Mouse (Mus musculus) inflammation-experienced regulatory T-cells, adult 6 months (primary cell): ENCODE results near the gene Vdr. TPM values are rescaled to one million over a fixed set of nuclear protein-coding genes. Genes with fewer than 3 reads are reported as not detected.

Source experiments
- ATAC-seq: one replicate; pipeline ENCODE4 v1.8.0; 2017
- polyA plus RNA-seq, 3 experiments: library from polyadenylated mRNA; unstranded; fragments of 100-300 nt; shearing (Covaris generic); gene quantifications; one replicate each; pipeline ENCODE4 v1.2.1; 2017

Gene Vdr
- polyA plus RNA-seq, 3 experiments from 2014 or later = 0.16 to 2.8 (median 2.1) TPM

DNA sequence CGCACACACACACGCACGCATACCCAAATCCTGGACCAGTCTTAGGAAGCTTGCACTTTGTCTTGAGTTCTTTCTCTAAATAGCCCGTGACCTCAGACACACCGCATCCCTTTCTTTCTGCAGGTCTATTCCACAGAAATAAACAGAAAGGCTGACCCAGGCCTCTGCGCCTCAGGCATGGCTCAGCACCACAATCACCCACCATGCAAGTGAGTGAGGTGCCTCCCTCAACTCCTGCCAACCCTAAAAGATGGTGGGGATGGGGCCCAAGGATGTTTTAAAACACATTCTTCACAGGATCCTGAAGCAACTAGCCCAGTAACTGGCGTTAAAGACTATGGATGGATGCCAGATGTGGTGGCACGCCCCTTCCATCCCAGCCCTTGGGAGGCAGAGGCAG is 83.0 kb downstream of the Vdr start:
- ATAC-seq = no peak

DNA sequence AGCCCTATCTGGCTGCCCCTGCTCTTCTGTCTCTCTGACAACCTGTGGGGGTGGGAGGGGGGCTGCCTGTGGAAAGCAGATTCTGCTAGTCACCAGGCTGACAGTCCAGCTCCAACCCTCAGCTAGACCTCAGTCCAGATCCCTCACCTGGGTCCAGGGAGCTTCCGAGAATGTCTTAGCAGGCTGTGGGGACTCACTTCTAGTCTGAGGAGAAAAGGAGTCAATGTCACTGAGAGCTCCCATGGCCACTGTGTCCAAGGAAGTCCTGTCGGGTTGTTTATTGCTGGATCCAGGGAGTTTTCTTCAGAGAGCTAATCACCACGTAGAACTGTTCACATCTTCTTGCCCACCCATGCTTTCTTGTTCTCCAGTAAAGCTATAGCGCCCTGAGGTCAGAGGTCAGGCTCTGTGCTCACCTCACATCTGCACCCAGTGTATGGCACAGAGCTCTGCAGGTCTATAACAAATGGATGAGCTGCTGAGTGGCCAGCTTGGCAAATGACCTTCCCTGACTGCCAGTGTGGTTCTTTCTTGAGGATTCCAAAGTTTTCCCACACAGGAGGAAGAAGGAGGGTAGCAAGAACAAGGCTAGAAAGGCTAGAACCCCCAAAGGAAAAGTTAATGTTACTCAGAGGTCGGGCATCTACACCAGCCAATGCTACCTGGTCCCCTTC is 83.7 kb downstream of the Vdr start:
- no peak for ATAC-seq

DNA sequence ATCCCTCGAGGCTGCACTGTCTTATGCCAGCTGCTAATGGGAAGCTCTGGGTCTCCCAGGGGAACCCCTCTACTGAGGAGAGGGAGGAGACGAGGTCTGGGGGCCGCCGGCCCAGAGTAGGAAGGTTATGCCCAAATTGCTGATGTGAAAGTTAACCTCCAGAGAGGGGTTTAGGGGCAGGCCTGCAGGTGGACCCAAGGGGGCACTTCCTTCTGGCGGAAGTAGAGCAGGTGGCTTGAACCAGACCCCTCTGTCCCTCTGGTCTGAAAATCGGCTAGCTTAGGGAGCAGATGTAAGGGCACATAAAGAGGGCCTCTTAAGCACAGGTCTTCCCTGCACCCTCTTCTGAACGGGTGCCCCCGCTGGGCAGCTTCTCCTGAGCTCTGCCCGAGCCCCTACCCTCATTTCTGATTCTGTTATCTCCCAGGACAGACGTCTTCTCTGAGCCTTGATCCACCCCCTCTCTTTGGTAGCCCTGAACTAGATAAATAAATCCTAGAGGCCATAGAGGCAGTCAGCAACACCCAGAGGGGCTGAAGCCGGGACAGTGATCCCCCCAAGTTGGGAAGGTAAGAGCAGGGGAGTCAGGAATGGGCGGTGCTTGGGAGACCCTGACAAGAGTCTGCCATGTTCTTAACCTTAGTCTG is 84.4 kb downstream of the Vdr start:
- no peak for ATAC-seq

DNA sequence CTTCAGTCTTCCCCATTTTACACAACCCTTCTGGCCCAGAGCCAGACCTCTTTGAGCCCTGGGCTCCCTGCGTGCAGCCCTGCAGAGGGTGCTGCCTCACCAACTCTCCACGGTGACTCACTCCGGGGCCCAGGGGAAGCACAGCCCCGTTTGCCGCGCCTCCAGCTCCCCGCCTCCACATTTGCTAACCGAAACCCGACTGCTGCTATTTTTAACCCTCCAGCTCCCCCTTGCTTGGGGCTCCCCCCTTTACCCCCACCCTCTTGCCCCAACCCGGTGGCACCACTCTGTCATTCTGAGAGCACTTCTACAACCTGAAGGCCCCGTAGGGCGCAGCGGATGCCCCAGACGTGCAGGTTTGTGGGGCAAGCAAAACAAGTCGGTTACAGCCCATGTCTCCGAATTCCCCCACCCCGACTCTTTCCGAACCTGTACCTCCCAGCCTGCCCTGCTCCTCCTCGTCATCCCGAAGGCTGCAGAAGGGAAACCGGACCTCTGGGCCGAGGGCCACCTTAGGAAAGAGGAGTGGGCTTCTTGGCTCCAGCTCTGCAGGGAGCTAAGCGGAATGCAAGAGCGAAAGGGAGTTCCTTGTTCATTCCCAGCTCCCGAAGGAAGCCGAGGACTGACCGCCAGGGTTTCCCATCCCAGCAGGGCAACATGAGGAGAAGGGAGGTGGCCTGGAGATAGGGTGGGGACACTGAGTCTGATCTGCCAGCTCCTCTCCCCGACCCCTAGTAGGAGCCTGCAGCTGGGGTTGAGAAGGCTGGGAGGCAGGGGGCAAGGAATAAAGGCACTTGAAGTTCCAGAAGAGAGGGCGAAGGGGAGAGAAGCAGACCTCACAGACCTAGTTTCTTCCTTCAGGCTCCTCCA is 85.1 kb downstream of the Vdr start:
- peak; percentile 81 for ATAC-seq

DNA sequence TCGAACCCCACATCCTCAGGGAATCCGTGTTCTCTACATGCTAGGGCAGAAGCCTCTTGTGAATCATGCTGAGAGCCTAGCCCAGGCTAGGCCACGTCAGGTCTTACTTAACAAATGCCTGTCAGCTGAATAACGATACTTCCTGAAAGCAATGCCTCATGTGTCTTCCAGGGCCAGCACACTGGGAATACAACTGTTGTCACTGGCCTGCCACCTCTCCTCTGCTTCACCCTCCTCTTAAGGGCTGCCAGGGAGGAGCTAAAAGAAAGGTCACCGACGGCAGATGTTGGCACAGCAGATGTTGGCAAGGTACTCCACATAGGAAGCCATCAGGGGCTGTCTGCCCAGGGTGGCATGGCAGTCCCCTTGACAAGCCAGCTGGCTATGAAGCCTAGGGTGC is 86.4 kb downstream of the Vdr start:
- ATAC-seq = no peak

DNA sequence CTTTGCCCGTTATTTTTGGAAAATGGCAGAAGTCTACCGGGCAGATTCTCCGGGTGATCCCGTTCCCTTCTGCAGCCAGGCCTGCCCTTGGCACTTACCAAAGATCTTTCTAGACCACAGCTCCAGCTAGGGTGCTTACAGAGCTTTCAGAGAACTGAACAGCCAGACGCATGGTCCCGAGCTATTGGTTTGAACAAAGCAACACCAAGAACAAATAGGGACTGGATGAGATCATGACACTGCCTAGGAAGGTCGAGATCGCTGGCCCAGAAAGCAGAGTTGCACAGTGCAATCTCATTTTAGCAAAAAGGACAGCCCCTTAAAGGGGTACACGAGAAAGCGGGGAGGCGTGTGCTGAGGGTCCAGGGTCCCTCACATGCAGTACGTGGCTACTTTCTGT is 87.0 kb downstream of the Vdr start:
- ATAC-seq = no peak

DNA sequence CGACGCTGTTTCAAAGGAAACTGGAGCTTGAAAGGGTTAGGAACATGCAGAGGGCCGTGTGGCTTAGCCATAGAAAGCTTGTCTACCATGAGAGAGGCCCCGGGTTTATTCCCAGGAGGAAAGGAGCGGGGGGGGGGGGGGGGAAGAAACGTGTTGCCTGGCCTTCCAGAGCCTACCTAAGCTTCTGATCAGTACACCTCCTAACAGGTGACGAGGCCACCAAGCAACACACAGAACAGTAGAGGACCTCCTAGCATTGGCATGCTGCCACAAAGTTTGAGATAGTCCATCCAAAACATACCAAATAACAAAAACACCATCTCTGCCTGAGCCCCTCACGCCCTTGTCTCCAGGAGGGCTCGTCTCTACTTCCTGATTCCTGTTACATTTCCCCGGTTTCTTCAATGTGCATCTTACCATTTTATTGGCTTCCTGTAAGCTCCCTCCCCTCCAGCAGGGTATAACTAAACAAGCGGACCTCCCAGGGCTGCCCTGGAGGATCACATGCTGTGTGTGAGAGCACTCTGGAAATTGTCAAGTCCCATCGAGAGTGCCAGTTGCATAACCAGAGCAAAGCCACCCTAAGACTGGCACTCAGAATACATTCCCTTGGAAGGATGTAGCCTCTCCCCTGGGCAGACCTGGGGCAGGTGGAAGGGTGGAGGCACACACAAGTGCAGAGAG is 87.7 kb downstream of the Vdr start:
- ATAC-seq = no peak

DNA sequence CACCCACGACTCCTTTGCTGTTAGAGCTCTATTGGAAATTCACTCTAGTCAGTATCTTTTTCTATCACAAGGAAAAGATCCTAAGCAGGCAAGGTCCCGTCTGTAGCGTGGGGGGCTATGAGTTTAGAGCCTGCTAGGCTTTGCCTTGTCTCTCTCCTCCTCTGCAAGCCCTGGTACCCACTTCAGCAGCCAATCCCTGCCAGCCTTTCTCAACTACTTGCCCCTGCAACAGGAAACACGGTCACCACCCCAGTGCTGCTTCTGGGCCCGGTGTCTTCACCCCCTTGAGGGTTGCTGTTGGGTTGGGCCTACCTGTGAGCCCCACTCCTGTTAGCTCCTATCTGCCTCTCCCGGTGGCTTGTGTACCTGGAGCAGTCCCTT is 88.5 kb downstream of the Vdr start:
- ATAC-seq = no peak

DNA sequence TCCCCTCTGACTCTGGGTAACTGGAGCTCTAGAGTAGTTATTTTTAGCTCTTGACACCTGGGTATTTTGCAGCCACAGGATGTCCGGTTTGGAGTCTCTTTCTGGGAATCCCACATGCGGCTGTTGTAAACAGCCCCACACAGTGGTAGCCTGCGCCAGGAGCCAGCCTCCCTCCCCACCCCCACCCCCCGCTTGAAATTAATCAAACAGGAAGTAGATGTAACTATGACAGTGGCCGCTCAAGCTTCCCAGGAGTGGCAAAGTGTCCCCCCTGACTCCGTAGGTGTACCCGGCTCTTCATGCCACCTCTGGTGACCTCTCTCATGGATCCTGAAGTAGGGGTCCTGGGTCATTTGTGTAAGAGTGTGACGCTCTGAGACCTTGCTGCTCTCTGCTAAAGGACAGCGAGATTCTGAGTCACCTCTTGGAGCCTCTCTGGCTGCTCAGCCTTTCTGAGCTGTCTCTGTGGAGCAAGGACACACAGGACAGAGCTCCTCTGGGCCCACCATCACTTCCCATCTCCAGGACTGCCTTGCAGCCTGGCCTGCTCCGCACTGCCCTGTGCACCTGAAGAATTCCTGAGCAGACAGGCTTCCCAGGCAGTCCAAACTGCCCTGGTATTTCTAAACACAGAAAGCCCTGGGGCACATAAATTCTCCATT is 89.0 kb downstream of the Vdr start:
- peak; percentile 55 for ATAC-seq

DNA sequence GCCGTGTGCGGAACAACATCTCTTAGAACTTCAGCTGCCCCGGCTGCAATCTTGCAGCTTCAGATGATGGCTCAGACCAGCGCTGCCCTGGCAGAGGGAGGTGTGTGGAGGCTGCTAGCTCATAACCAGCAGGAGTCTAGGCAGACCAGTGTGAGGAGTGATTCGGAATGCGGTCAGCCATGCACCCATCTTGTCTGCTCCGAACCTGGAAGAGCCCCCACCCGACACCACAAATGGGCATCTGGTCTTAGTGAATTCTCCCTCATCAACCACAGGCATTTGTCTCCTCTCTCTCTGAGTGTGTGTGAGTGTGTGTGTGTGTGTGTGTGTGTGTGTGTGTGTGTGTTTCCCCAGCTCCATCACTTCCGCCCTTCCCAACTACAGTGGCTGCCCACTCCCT is 90.5 kb downstream of the Vdr start:
- no peak for ATAC-seq

DNA sequence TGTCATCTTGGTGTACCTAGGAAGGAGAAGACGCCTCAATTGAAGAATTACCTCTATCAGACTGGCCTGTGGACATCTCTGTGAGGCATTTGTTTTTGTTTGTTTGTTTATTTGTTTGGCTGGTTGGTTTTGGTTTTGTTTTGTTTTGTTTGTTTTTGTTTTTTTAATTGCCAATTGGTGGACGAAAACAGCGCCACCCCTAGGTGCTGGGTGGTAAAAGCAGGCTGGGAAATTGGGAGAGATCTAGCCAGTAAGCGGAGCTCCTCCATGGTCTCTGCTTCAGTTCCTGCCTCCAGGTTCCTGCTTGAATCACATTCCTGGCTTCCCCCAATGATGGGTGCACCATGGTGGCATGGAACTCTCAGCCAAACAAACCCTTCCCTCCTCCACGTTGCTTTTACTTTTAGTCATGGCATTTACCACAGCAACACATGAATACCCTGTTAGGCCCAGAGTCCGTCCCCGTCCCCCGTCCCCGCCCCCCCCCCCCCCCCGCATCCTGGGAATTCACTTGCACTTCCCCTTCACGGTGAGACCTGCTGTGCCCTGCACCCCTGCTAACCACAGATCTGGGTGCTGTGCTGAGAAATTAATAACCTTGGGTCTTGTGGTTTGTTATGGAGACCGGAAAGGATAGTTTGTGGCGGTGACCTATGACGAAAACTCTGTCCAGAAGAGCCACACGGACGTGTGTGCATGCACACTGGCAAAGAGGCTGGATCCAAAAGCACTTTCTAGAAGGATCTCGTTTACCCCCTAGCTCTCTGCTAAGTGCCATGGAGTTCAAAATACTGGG is 94.0 kb downstream of the Vdr start:
- ATAC-seq = no peak

DNA sequence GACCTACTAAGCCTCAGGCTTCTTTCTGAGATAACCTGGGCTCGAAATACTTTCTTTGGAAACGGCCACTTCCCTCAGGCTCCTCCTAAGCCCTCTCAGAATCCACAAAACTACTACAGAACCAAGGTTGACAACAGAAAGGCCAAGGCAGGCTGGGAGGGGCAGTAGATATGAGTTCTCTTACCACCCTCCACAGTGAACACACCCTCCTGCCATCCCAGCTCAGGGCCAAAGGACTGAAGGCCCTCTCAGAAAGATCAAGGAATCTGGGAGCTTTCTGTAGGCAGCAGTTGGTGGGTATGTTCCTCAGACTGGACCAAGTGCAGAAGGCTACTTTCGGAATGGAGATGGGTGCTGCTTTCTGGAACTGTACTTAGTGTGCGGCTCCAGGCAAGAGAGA is 95.2 kb downstream of the Vdr start:
- no peak for ATAC-seq

DNA sequence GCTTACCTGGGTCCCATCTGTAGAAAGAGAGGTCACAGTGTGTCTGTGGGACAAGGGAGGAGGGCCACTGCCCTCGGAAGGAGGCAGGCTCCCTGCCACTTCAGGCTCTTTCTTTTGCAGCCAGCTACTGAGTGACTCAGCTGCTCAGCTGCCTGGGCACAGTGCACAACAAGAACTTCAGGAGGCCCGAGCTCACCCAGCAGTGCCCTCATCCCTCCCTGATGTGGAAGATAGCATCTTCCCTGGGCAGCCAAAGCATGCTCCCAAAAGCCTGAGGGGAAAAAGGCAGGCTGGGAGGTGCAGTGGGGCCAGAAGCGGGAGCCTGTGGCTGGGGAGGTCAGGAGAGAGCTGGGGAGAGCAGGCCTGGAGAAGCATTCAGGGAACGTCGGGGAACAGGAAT is 95.7 kb downstream of the Vdr start:
- no peak for ATAC-seq

DNA sequence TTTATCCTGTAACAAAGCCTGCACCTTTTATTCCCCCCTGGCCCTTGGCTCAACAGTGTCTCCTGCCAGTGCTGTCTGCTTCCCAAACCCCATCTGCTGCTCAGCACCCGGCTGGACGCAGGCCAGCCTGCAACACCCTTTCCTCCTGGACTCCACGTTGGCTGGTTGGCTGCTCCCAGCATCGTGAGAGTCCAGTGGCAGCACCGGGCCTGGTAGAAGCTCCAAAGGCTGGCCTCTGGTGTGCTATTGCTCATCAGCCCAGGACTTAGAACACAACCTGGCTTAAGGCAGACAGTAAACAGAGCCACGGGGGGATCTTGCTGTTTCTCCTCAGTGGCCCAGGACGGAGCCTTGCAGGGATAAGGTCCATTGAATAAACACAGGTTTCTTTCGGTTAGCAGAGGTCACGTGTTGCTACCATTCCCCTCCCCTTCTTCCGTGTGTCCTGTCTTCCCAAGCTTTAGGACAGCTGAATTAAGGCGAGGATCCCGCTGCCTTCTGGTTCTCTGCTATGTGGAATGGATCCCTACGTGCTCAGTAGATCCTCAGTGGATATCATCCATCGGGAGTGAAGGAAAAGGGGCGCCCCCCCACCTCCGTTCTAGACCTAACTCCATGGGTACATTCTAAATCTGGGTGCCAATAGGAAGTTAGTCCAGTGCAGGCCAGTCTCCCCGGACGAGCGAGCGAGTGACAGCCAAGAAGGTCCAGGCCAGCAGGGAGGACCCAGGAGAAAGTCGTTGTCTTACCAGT is 96.8 kb downstream of the Vdr start:
- ATAC-seq = no peak

DNA sequence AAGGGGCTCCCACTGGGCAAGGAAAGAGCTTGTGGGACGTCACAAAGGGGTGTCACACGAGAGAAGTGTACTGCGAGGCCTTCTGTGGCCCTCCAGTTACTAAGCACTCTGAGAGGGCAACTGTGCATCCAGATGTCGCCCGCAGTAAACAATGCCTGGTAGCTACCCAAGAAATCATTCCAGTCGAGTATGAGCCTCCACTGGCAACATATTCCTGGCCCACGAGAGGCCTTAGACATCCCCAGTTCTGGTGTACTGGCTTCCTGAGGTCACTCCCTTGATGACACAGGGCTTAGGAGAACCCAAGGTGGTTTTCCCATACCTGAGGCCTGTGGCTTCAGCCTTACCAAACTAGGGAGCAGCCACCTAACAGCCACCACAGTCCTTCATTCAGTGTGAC is 97.6 kb downstream of the Vdr start:
- no peak for ATAC-seq

DNA sequence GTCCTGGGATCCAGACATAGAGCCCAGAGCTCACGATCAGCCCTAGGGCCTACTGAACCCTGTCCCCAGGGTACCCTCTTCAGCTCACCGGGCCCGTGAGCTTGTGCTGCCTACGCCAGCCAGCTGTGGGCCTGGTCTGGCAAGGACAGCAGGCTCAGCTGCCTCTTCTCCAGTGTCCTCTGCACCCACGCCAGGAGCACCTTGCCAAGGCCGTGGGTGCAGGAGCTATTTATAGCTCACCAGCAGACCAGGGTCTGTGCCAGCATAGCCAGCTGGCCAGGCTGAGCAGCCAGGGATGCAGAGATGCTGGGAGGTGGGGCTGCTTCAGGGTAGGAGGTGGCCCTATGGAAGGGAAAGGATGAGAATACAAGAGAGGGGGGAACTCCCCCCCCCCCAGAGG is 98.3 kb downstream of the Vdr start:
- no peak for ATAC-seq

DNA sequence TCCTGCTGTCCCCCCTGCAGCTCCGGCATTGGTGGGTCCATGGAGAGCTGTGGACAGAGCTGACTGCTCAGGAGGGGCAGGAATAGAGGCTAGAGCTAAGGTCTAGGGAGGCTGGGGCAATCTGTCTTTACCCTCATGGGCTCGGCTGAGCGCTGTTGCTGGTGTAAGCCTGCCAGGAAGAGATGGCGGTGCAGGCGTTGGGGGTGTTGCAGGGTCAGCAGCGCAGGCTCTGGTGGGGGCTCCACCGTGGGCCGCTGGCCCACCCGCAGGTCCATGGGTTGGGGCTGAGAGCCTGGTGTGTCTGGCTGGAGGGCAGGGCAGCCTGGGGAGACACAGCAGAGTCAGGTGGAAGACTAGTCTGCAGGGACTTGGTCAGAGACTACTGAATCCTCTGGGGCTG is 99.1 kb downstream of the Vdr start:
- no peak for ATAC-seq

DNA sequence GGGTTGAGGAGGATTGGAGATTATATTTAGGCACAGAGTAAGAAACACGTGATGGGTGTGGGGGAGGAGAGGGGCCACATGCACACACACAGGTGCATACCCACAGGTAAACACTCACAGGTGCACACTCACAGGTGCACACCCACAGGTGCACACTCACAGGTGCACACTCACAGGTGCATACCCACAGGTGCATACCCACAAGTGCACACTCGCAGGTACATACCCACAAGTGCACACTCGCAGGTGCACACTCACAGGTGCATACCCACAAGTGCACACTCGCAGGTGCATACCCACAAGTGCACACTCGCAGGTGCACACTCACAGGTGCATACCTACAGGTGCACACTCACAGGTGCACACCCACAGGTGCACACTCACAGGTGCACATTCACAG is 100.0 kb downstream of the Vdr start:
- no peak for ATAC-seq

DNA sequence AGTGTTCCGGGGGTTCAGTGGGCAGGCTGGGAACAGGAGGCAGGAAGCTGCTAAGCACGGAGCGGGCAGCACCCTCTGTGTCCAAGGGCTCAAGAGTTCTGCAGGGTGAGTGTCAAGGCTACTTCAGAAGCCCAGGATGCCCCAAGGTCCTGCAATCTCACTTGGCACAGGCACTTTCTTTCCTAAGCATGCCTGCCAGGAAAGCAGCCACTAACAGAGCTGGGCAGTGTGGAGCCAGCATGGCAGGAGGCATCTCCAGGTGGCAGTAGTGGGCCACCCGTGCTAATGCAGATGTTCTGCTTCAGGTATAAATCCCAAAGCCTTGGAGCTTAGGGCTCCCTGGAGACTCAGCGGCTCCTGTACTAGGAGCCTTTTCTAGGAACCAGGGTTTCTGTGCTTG is 100.5 kb downstream of the Vdr start:
- ATAC-seq = no peak

DNA sequence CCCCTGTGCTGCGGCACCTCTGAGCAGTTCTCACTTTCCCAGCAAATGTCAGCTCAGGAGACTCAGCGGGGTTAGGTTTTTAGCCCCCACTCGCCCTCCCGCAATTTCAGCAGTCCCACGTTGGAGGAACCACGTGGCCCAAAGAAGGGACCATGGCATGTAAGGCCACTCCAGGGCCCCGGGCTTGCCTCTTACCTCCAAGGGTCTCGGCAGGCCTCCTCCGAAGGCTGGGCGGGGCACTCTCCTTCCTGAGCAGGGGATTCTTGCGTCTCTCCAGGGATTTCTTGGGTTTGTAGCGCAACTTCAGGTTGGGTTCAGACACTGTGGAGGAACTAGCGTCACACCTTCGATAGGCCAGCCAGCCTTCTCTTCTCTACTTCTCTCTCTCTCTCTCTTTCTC is 101.2 kb downstream of the Vdr start:
- ATAC-seq = no peak

DNA sequence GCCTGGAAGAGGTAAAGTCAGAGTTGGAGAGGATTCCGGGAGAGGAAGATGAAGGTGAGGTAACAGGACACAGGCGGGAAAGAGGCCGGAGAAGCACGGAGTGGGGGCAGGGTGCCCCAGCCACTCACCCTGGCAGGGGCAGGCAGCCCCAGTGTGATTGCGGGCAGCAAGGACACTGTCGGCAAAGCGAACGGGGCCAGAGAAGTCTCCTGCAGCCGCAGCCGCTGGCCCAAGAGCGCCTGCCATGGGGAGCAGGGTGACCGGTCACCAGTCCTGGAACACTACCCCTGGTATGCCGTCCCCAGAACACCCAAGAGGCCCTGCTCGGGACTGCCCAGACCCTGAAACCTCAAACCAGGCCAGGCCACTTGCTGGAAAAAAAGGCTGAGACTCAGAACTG is 101.9 kb downstream of the Vdr start:
- no peak for ATAC-seq
